Mouse (Mus musculus): ENCODE results near the gene Foxk1. TPM values are rescaled to one million over a fixed set of nuclear protein-coding genes. Genes with fewer than 3 reads are reported as not detected.

The Foxk1 gene
- polyA plus RNA-seq, 1 experiment: 8.2 TPM

GRCm38 (mm10) chr5:142439911-142440432, 38.7 kb downstream of the Foxk1 start:
- Histone ChIP-seq H3K79me2 (ENCODE audit: control insufficient read depth, insufficient read depth) (peaks cover 44% of the 10 kb centered on the region), H3K27me3 (ENCODE audit: control insufficient read depth, insufficient read depth, insufficient read length) (no peaks in the 10 kb centered on the region), H3K36me3 (ENCODE audit: control insufficient read depth, insufficient read depth) (peaks cover 5% of the 10 kb centered on the region), H3K79me3 (ENCODE audit: low read depth) (peaks cover 4% of the 10 kb centered on the region), H3K4me3 (ENCODE audit: insufficient read depth, poor library complexity, severe bottlenecking) (no peak overlapping the region), H3ac (ENCODE audit: control insufficient read depth, insufficient read length, low read depth) (no peak overlapping the region)
- TF ChIP-seq MYOG (IDR thresholded peaks at IDR 0.05; ENCODE audit: control insufficient read depth, extremely low read depth, insufficient read length) (no peak), FOSL1 (IDR thresholded peaks at IDR 0.05; ENCODE audit: insufficient read depth, low read length, poor library complexity, severe bottlenecking) (no peak), MAX (IDR thresholded peaks at IDR 0.05) (no peak), CTCF (IDR thresholded peaks at IDR 0.05; ENCODE audit: control insufficient read depth, insufficient read depth, insufficient read length) (no peak), USF1 (IDR thresholded peaks at IDR 0.05; ENCODE audit: low read depth) (no peak), CEBPB (IDR thresholded peaks at IDR 0.05; ENCODE audit: low read depth) (no peak), MYOD1 (IDR thresholded peaks at IDR 0.05; ENCODE audit: control insufficient read depth, insufficient read length, low read depth) (no peak)

- Histone ChIP-seq H3K27me3 (ENCODE audit: control insufficient read depth, insufficient read depth, insufficient read length) (no peaks in the 10 kb centered on the region), H3ac (ENCODE audit: control insufficient read depth, insufficient read length, low read depth) (peak overlapping the region; percentile 67), H3K79me3 (ENCODE audit: low read depth) (peaks cover 4% of the 10 kb centered on the region), H3K36me3 (ENCODE audit: control insufficient read depth, insufficient read depth) (peaks cover 5% of the 10 kb centered on the region), H3K4me3 (ENCODE audit: insufficient read depth, poor library complexity, severe bottlenecking) (no peak overlapping the region), H3K79me2 (ENCODE audit: control insufficient read depth, insufficient read depth) (peaks cover 44% of the 10 kb centered on the region)
- TF ChIP-seq USF1 (IDR thresholded peaks at IDR 0.05; ENCODE audit: low read depth) (peak; percentile 2), MYOG (IDR thresholded peaks at IDR 0.05; ENCODE audit: control insufficient read depth, extremely low read depth, insufficient read length) (no peak)
Measured at GRCm38 (mm10) chr5:142440451-142441147, 39.3 kb downstream of the Foxk1 start.

- TF ChIP-seq MYOG (IDR thresholded peaks at IDR 0.05; ENCODE audit: control insufficient read depth, extremely low read depth, insufficient read length) (no peak), CTCF (IDR thresholded peaks at IDR 0.05; ENCODE audit: control insufficient read depth, insufficient read depth, insufficient read length) (no peak), MYOD1 (IDR thresholded peaks at IDR 0.05; ENCODE audit: control insufficient read depth, insufficient read length, low read depth) (no peak), USF1 (IDR thresholded peaks at IDR 0.05; ENCODE audit: low read depth) (no peak), FOSL1 (IDR thresholded peaks at IDR 0.05; ENCODE audit: insufficient read depth, low read length, poor library complexity, severe bottlenecking) (no peak), MAX (IDR thresholded peaks at IDR 0.05) (no peak)
- H3K36me3 ChIP-seq (ENCODE audit: control insufficient read depth, insufficient read depth): no peaks in the 10 kb centered on the region
- no peaks in the 10 kb centered on the region for H3K27me3 ChIP-seq (ENCODE audit: control insufficient read depth, insufficient read depth, insufficient read length)
- peak overlapping the region; percentile 67 for H3ac ChIP-seq (ENCODE audit: control insufficient read depth, insufficient read length, low read depth)
- no peak overlapping the region for H3K4me3 ChIP-seq (ENCODE audit: insufficient read depth, poor library complexity, severe bottlenecking)
- H3K79me2 ChIP-seq (ENCODE audit: control insufficient read depth, insufficient read depth): peaks cover 44% of the 10 kb centered on the region
- H3K79me3 ChIP-seq (ENCODE audit: low read depth): peaks cover 4% of the 10 kb centered on the region
Measured at GRCm38 (mm10) chr5:142441332-142442044, 40.2 kb downstream of the Foxk1 start.

DNA sequence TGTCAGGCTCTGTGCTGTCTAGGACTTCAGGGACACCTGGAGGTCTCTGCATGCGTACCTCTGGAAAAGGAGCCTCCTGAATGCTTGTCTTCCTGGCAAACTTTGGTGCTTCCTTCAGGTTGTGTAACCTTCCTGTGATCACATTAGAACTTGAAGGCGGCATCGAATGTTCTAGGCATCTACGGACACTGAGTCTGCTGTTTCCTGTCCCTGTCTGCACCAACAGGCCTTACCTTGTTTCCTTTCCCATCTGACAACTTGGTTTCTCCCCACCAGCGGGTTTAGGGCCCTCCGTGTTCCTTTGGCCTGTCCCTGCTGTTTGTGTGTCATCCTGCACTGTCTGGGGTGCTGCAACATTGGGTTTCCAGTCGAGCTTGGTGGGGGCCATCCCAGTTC, 40.7 kb downstream of the Foxk1 start:
- peak overlapping the region; percentile 22 for H3ac ChIP-seq (ENCODE audit: control insufficient read depth, insufficient read length, low read depth)
- no peaks in the 10 kb centered on the region for H3K36me3 ChIP-seq (ENCODE audit: control insufficient read depth, insufficient read depth)
- TF ChIP-seq CEBPB (IDR thresholded peaks at IDR 0.05; ENCODE audit: low read depth) (no peak), USF1 (IDR thresholded peaks at IDR 0.05; ENCODE audit: low read depth) (no peak), CTCF (IDR thresholded peaks at IDR 0.05; ENCODE audit: control insufficient read depth, insufficient read depth, insufficient read length) (no peak), FOSL1 (IDR thresholded peaks at IDR 0.05; ENCODE audit: insufficient read depth, low read length, poor library complexity, severe bottlenecking) (no peak), MYOG (IDR thresholded peaks at IDR 0.05; ENCODE audit: control insufficient read depth, extremely low read depth, insufficient read length) (no peak), MAX (IDR thresholded peaks at IDR 0.05) (no peak), MYOD1 (IDR thresholded peaks at IDR 0.05; ENCODE audit: control insufficient read depth, insufficient read length, low read depth) (no peak)
- peaks cover 44% of the 10 kb centered on the region for H3K79me2 ChIP-seq (ENCODE audit: control insufficient read depth, insufficient read depth)
- H3K79me3 ChIP-seq (ENCODE audit: low read depth): peaks cover 4% of the 10 kb centered on the region
- no peak overlapping the region for H3K4me3 ChIP-seq (ENCODE audit: insufficient read depth, poor library complexity, severe bottlenecking)
- H3K27me3 ChIP-seq (ENCODE audit: control insufficient read depth, insufficient read depth, insufficient read length): no peaks in the 10 kb centered on the region

- no peak overlapping the region for H3ac ChIP-seq (ENCODE audit: control insufficient read depth, insufficient read length, low read depth)
- H3K27me3 ChIP-seq (ENCODE audit: control insufficient read depth, insufficient read depth, insufficient read length): no peaks in the 10 kb centered on the region
- no peaks in the 10 kb centered on the region for H3K36me3 ChIP-seq (ENCODE audit: control insufficient read depth, insufficient read depth)
- H3K4me3 ChIP-seq (ENCODE audit: insufficient read depth, poor library complexity, severe bottlenecking): no peak overlapping the region
- H3K79me2 ChIP-seq (ENCODE audit: control insufficient read depth, insufficient read depth): peaks cover 44% of the 10 kb centered on the region
- peaks cover 4% of the 10 kb centered on the region for H3K79me3 ChIP-seq (ENCODE audit: low read depth)
- no peak for TF ChIP-seq MYOG (IDR thresholded peaks at IDR 0.05; ENCODE audit: control insufficient read depth, extremely low read depth, insufficient read length)
- no peak for TF ChIP-seq MAX (IDR thresholded peaks at IDR 0.05)
- TF ChIP-seq CTCF (IDR thresholded peaks at IDR 0.05; ENCODE audit: control insufficient read depth, insufficient read depth, insufficient read length): no peak
- no peak for TF ChIP-seq FOSL1 (IDR thresholded peaks at IDR 0.05; ENCODE audit: insufficient read depth, low read length, poor library complexity, severe bottlenecking)
- no peak for TF ChIP-seq CEBPB (IDR thresholded peaks at IDR 0.05; ENCODE audit: low read depth)
- TF ChIP-seq USF1 (IDR thresholded peaks at IDR 0.05; ENCODE audit: low read depth): no peak
Measured at GRCm38 (mm10) chr5:142443514-142443913, 42.2 kb downstream of the Foxk1 start.
